Mouse (Mus musculus): ENCODE data around the gene Wdtc1.

GRCm38 (mm10) chr4:133265297-133265696 is 88.0 kb downstream of the Wdtc1 start:
- no peak for TF ChIP-seq CTCF (IDR thresholded peaks at IDR 0.05; ENCODE audit: insufficient read depth, low read length)
- TF ChIP-seq POLR2A (IDR thresholded peaks at IDR 0.05; ENCODE audit: borderline replicate concordance, extremely low read depth, low read depth, low read length): no peak
